Mouse (Mus musculus) lung, postnatal 0 days (tissue): ENCODE measurements around the gene Th. TPM values are rescaled to one million over a fixed set of nuclear protein-coding genes. Genes with fewer than 3 reads are reported as not detected.

Source experiments
- ATAC-seq: fragments of 200-750 bp; cut with Nextera tagmentation; 2 replicates; pipeline ENCODE4 v1.8.0; 2017; ENCODE audit warnings: moderate library complexity
- DNase-seq: peaks from one replicate; pipeline ENCODE4 v3.0.0-alpha.2; 2016; ENCODE audit warnings: low spot score
- H3K27ac ChIP-seq: fragments of 300-500 bp; sonication (generic); 2 replicates; pipeline ENCODE4 v1.5.1; 2014; ENCODE audit warnings: antibody characterized with exemption, mild to moderate bottlenecking, low read length, mixed read lengths
- H3K27me3 ChIP-seq: fragments of 300-500 bp; sonication (generic); replicated peaks from 2 replicates; pipeline ENCODE4 v1.6.1; 2014; ENCODE audit warnings: low read length, mixed read lengths; ENCODE audit not compliant: insufficient read depth
- H3K36me3 ChIP-seq: fragments of 300-500 bp; sonication (generic); 2 replicates; pipeline ENCODE4 v1.6.1; 2014; ENCODE audit warnings: low read length, mixed read lengths; ENCODE audit not compliant: insufficient read depth
- H3K4me1 ChIP-seq: fragments of 300-500 bp; sonication (generic); 2 replicates; pipeline ENCODE4 v1.6.1; 2014; ENCODE audit warnings: antibody characterized with exemption, low read depth, low read length, mixed read lengths; ENCODE audit not compliant: insufficient read depth
- H3K4me2 ChIP-seq: fragments of 300-500 bp; sonication (generic); replicated peaks from 2 replicates; pipeline ENCODE4 v1.6.1; 2014; ENCODE audit warnings: low read depth, mild to moderate bottlenecking, low read length, moderate library complexity, mixed read lengths
- H3K4me3 ChIP-seq: fragments of 300-500 bp; sonication (generic); 2 replicates; pipeline ENCODE4 v1.5.1; 2014; ENCODE audit warnings: low read depth, low read length
- H3K9ac ChIP-seq: fragments of 300-500 bp; sonication (generic); replicated peaks from 2 replicates; pipeline ENCODE4 v1.6.1; 2014; ENCODE audit warnings: low read depth, mild to moderate bottlenecking
- H3K9me3 ChIP-seq: fragments of 300-500 bp; sonication (generic); 2 replicates; pipeline ENCODE4 v1.6.1; 2016; ENCODE audit warnings: low read length, mixed read lengths
- CTCF ChIP-seq: IDR thresholded peaks from 2 replicates; pipeline ENCODE4 v1.5.1; 2016; ENCODE audit warnings: antibody characterized with exemption, mild to moderate bottlenecking
- EP300 ChIP-seq: IDR thresholded peaks from 2 replicates; pipeline ENCODE4 v1.6.1; 2016; ENCODE audit warnings: antibody characterized with exemption, mild to moderate bottlenecking, control low read depth
- WGBS: fragments of 180-500 bp; shearing (Covaris S2); extraction: QIAGEN DNeasy Blood & Tissue Kit; methylation state at CpG from one replicate; pipeline ENCODE4 v1.1.7; 2014; 5-methylcytosine and 5-hydroxymethylcytosine counted together
- polyA plus RNA-seq: library from polyadenylated mRNA; unstranded; fragments of >200 nt; fragmentation: Nextera tagmentation; extraction: Ambion mirVana; gene quantifications from 2 replicates; pipeline ENCODE4 v1.2.1, GENCODE M21; 2015

The Th gene
- polyA plus RNA-seq, 1 experiment from 2014 or later: 0.08 TPM

- Histone ChIP-seq H3K36me3 (no peaks in the 10 kb centered on the region), H3K4me3 (no peak overlapping the region), H3K9me3 (no peaks in the 10 kb centered on the region), H3K27ac (no peak overlapping the region), H3K4me2 (no peak overlapping the region), H3K27me3 (no peaks in the 10 kb centered on the region), H3K9ac (no peak overlapping the region), H3K4me1 (no peaks in the 10 kb centered on the region)
- ATAC-seq (peak; percentile 56), DNase-seq (peak; percentile 61)
- TF ChIP-seq EP300: no peak
- peak; percentile 100 for TF ChIP-seq CTCF
- WGBS: 16% methylated on average over 7 of the region's 8 CpGs
Observed at GRCm38 (mm10) chr7:142918641-142919628, 12.0 kb downstream of the Th start.

- Histone ChIP-seq H3K27me3 (no peaks in the 10 kb centered on the region), H3K9me3 (no peaks in the 10 kb centered on the region), H3K4me1 (no peaks in the 10 kb centered on the region), H3K36me3 (no peaks in the 10 kb centered on the region), H3K4me2 (no peak overlapping the region), H3K4me3 (no peak overlapping the region), H3K9ac (no peak overlapping the region), H3K27ac (no peak overlapping the region)
- TF ChIP-seq CTCF (no peak), EP300 (no peak)
- ATAC-seq (peak; percentile 52), DNase-seq (peak; percentile 15)
- 71% methylated on average over 5 of the region's 5 CpGs for WGBS
Observed at GRCm38 (mm10) chr7:142917659-142918058, 13.3 kb downstream of the Th start.

GRCm38 (mm10) chr7:142916178-142916577, 14.8 kb downstream of the Th start:
- DNase-seq (no peak), ATAC-seq (no peak)
- Histone ChIP-seq H3K4me3 (no peak overlapping the region), H3K27ac (no peak overlapping the region), H3K27me3 (no peaks in the 10 kb centered on the region), H3K9me3 (no peaks in the 10 kb centered on the region), H3K4me1 (no peaks in the 10 kb centered on the region), H3K4me2 (no peak overlapping the region), H3K36me3 (no peaks in the 10 kb centered on the region), H3K9ac (no peak overlapping the region)
- no peak for TF ChIP-seq EP300
- no peak for TF ChIP-seq CTCF
- 60% methylated on average over 8 of the region's 8 CpGs for WGBS

DNA sequence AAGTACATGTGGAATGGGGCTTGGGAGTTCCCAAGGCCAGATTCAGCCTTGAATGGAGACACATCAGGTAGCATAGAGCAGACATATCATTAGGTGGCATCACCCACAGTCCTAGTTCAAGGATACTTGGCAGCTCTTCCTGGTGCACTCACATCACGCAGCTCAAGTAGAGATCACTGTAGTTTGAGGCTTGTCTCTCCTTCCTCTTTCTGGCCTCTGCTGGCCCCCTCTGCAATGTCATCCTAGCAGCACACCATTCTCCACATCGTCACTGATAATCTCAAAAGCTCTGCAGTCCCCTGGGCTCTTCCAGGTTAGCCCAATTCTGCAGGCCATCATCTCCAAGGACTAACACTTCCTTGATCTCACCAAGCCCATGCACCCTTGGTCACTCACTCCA, 19.2 kb downstream of the Th start:
- H3K9ac ChIP-seq: no peak overlapping the region
- no peaks in the 10 kb centered on the region for H3K4me1 ChIP-seq
- no peaks in the 10 kb centered on the region for H3K9me3 ChIP-seq
- no peak overlapping the region for H3K4me3 ChIP-seq
- no peaks in the 10 kb centered on the region for H3K27me3 ChIP-seq
- H3K36me3 ChIP-seq: no peaks in the 10 kb centered on the region
- DNase-seq: no peak
- 81% methylated on average over 2 of the region's 2 CpGs for WGBS
- no peak overlapping the region for H3K4me2 ChIP-seq
- ATAC-seq: no peak
- TF ChIP-seq EP300: no peak
- no peak for TF ChIP-seq CTCF
- no peak overlapping the region for H3K27ac ChIP-seq

GRCm38 (mm10) chr7:142910104-142910503, 20.8 kb downstream of the Th start:
- no peaks in the 10 kb centered on the region for H3K27me3 ChIP-seq
- no peak overlapping the region for H3K4me2 ChIP-seq
- TF ChIP-seq EP300 (no peak), CTCF (no peak)
- H3K4me3 ChIP-seq: no peak overlapping the region
- ATAC-seq: no peak
- H3K36me3 ChIP-seq: no peaks in the 10 kb centered on the region
- no peaks in the 10 kb centered on the region for H3K4me1 ChIP-seq
- WGBS: 53% methylated on average over 2 of the region's 2 CpGs
- H3K27ac ChIP-seq: no peak overlapping the region
- no peak overlapping the region for H3K9ac ChIP-seq
- no peaks in the 10 kb centered on the region for H3K9me3 ChIP-seq
- DNase-seq: no peak

- Histone ChIP-seq H3K4me3 (no peak overlapping the region), H3K4me2 (no peak overlapping the region), H3K4me1 (no peaks in the 10 kb centered on the region), H3K27ac (no peak overlapping the region), H3K27me3 (no peaks in the 10 kb centered on the region), H3K36me3 (no peaks in the 10 kb centered on the region), H3K9ac (no peak overlapping the region), H3K9me3 (no peaks in the 10 kb centered on the region)
- WGBS: 20% methylated on average over 2 of the region's 2 CpGs
- ATAC-seq: no peak
- TF ChIP-seq CTCF: peak; percentile 48
- TF ChIP-seq EP300: no peak
- no peak for DNase-seq
Observed at GRCm38 (mm10) chr7:142909622-142910021, 21.3 kb downstream of the Th start.
